Mouse (Mus musculus) urinary bladder, postnatal 25 days (tissue): ENCODE data around the gene Ikzf1.

ENCODE experiments used
- DNase-seq: peaks from one replicate; pipeline ENCODE4 v3.0.0; 2022; ENCODE audit warnings: low spot score

The Ikzf1 gene

GRCm38 (mm10) chr11:11809404-11810175 is 124.8 kb downstream of the Ikzf1 start:
- no peak for DNase-seq

- DNase-seq = peak; percentile 70
Observed at GRCm38 (mm10) chr11:11811906-11812480, 127.2 kb downstream of the Ikzf1 start.

DNA sequence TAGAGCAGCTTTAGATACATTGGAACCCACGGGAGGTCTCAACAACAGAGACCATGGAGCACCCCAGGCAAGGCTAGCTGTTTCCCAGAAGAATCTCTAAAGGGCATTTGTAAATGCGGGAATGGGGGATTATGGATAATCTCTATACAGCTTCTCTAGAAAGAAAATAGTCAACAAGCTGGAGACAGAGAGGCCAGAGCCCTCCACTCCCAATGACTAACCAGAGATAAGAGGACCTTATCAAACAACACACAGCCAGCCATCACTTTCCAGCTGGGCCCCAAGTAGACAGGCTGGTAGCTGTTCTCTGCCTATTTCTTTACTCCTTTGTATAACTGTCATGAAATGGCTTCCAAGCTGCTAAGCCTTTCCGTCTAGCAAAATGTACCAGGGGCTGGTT is 130.9 kb downstream of the Ikzf1 start:
- DNase-seq = no peak

DNA sequence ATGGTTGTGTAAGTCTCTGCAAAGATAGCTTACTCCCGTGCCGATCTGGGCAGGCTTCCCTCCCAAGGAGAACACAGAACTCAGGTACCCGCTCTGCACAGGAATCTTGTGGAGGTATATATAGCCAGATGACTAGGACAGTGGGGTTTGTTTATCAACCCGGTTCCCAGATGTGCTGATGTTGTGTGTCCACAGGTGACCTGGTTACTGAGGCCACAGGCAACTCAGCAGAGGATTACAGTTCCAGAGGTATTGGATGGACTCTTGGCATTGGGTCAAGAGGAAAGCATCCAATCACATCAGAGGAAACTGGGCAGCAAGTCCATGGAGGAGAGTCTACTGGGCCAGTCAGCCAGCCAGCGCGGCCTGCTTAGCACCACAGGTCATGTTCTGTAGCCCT is 134.0 kb downstream of the Ikzf1 start:
- DNase-seq = no peak

GRCm38 (mm10) chr11:11819206-11819605 is 134.4 kb downstream of the Ikzf1 start:
- DNase-seq = no peak

- peak; percentile 64 for DNase-seq
Observed at GRCm38 (mm10) chr11:11820251-11820650, 135.4 kb downstream of the Ikzf1 start.

- no peak for DNase-seq
Observed at GRCm38 (mm10) chr11:11820737-11821136, 135.9 kb downstream of the Ikzf1 start.

- no peak for DNase-seq
Observed at GRCm38 (mm10) chr11:11821387-11821975, 136.7 kb downstream of the Ikzf1 start.
